Mouse (Mus musculus): ENCODE data around the gene N4bp2.
"Not testable (repeated sequence)": the region's sequence is repeated elsewhere in the genome, so short reads cannot be mapped to it uniquely, and the experiment has no call there.

N4bp2 gene

DNA sequence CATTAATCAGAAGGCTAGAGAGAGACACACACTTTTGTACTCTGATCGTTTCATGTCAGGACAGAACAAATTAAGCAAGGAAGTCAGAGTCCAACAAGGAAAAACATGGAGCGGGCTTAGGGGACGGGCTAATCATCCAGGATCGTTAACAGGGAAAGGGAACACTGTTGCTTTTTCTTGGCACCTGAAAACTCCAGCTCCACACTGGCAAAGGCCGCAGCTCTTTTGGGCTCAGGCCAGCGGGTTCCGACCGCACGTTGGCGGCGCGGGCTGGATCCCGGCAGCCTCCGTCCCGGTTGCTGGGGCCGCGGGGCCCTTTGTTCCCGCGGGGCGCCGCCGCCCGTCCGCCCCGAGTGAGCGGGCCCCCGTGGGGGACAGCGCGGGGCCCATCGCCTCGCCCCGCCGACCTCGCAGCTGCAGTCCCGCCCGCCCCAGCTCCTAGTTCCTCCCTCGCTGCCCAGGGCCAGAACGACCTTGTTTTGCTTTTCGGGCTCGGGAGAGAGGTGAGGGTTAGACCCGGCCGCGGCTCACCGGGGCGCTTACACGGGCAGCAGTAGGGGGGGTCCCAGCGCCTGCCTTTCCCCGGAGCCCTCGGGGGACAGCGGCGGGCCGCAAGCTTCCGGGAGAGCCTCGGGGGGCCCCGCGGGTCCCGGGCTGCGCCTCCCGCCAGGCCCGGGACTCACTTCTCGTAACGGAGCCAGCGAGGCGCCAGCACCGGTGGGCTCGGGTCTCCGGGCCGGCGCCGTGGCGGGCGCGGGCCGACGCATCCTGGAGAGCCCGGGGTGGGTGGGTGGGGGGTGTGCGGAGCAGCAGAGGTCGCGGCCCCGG lies at the start of gene N4bp2:
Gene N4bp2, plus strand, starts transcription at position 434 of the 828 bp plus-strand sequence.
- DNase-seq (ENCODE audit: low spot score) = peak; percentile 26

GRCm38 (mm10) chr5:65715084-65715483 lies 48.2 kb upstream of the N4bp2 start:
- DNase-seq (ENCODE audit: low spot score) = no peak

- DNase-seq (ENCODE audit: low spot score) = no peak
These were observed 46.0 kb upstream of the N4bp2 start for GRCm38 (mm10) chr5:65717063-65717902.

GRCm38 (mm10) chr5:65717903-65718211 lies 45.5 kb upstream of the N4bp2 start:
- not testable (repeated sequence) for DNase-seq (ENCODE audit: low spot score)

- no peak for DNase-seq (ENCODE audit: low spot score)
These were observed 45.0 kb upstream of the N4bp2 start for GRCm38 (mm10) chr5:65718368-65718767.

GRCm38 (mm10) chr5:65724311-65725054 lies 38.8 kb upstream of the N4bp2 start:
- DNase-seq (ENCODE audit: low spot score) = no peak

- no peak for DNase-seq (ENCODE audit: low spot score)
These were observed 31.9 kb upstream of the N4bp2 start for GRCm38 (mm10) chr5:65731173-65732007.

DNA sequence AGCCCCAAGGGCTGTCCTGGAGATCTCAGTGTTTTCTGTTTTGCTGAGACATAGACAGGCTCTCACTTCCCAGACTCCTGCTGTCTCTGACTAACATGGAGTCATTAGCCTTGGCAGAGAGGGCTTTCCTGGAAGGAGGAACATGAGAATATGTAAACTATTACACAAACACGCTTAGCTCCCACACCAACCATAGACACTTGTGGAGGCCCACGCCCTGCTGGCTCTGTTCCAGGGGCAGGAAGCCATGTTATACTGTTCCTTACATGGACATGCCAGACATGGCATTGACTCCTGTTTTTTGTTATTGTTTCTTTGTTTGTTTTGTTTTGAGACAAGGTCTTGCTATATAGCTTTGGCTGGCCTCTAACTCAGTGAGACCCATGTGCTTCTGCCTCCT lies 27.7 kb upstream of the N4bp2 start:
- DNase-seq (ENCODE audit: low spot score) = no peak

GRCm38 (mm10) chr5:65739366-65739765 lies 24.0 kb upstream of the N4bp2 start:
- DNase-seq (ENCODE audit: low spot score) = no peak

GRCm38 (mm10) chr5:65746908-65747307 lies 16.4 kb upstream of the N4bp2 start:
- no peak for DNase-seq (ENCODE audit: low spot score)

- no peak for DNase-seq (ENCODE audit: low spot score)
These were observed 14.9 kb upstream of the N4bp2 start for GRCm38 (mm10) chr5:65748386-65748785.

DNA sequence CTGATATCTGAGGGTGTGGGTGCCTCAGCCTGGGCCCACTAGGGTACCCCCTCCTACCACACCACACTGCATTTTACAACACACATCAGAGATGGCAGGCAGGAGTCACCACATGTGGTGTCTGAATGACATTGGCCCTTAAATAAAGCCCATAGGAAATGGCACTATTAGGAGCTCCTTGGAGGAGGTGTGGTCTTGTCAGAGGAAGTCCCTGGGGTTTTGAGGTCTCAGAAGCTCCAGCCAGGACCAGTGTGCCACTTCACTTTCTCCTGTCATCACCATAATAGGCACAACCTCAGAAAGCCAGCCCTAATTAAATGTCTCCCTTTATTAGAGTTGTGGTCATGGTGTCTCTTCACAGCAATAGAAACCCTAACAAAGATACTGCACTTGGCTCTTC lies 14.4 kb upstream of the N4bp2 start:
- DNase-seq (ENCODE audit: low spot score) = no peak

DNA sequence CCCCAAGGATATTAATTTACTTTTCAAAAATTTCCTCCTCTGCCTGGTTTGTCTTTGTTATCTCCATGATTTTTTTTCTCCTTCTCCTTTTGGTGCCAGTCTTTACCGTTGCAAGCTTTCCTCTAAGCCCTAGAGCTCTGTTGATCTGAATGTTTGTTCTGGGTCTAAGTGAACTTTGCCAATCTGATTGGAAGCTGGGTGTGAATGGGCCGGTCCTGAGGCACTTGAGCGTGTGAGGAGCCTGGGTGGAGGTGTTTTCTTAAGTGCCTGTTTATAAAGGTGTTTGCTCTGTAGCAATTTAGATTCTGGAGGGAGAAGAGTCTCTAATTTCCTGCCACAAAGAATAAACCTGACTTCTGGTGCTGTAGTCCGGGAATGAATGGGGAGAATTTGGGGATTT lies 11.3 kb upstream of the N4bp2 start:
- DNase-seq (ENCODE audit: low spot score) = no peak

- DNase-seq (ENCODE audit: low spot score) = no peak
These were observed 7.5 kb upstream of the N4bp2 start for GRCm38 (mm10) chr5:65755859-65756258.

GRCm38 (mm10) chr5:65757110-65757509 lies 6.2 kb upstream of the N4bp2 start:
- DNase-seq (ENCODE audit: low spot score) = no peak

GRCm38 (mm10) chr5:65760041-65760440 lies 3.3 kb upstream of the N4bp2 start:
- DNase-seq (ENCODE audit: low spot score) = no peak

DNA sequence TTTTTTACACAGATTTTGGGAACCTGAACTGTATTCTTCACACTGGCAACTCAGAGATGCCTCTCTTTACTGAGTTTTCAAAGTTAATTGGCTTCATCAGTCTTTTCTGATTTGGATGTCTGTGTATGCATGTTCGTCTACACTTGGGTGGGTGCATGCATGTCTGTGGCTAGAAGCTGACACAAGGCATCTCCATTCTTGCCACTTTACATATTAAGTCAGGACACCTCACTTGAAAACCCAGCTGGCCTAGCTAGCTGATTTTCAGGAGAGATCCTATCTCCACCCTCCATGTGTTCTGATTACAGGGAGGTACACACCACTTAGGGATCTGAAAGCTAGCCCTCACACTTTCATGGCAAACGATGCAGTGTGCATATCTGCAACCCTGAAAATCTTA lies 2.7 kb upstream of the N4bp2 start:
- no peak for DNase-seq (ENCODE audit: low spot score)

DNA sequence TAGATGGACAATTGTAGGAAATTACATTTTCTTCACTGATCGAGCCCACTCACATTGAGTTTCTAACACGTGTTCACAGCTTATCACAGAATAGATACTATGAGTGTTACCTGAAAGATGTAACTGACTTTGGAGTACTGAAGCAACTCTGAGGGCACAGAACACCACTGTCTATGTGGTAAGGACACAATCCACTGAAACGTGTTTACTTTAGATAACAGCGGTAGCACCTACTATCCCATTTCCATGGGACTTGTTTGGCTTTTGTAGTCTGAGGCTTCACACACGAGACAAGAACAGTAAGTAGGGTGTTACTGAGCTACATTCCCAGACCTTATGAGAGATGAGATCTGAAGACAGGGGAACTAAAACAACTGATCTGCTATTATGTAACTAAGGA lies 2.3 kb upstream of the N4bp2 start:
- DNase-seq (ENCODE audit: low spot score) = no peak

DNA sequence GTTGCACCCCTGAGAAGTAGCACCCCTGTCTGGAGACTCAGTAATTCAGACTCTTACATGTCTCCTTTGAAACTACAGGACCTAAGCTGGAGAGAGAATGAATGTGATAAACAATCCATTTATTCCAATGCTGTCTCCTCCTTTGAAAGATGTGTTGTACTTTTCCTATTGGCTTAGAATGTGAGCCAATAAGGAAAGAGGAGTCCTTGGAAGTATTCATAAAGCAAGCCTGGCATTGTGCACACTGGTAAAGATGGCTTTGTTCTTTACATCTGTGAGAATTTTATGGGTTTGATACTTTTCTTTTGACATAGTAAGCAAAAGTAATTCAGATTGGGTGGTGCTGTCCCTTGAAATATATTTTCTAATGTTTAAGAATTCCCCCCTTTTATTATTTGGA lies 1.4 kb upstream of the N4bp2 start:
- no peak for DNase-seq (ENCODE audit: low spot score)

GRCm38 (mm10) chr5:65762686-65763085 lies 635 bp upstream of the N4bp2 start:
- no peak for DNase-seq (ENCODE audit: low spot score)

- peak; percentile 57 for DNase-seq (ENCODE audit: low spot score)
These were observed 830 bp downstream of the N4bp2 start for GRCm38 (mm10) chr5:65763916-65764785.
